In the genomic region with DNA sequence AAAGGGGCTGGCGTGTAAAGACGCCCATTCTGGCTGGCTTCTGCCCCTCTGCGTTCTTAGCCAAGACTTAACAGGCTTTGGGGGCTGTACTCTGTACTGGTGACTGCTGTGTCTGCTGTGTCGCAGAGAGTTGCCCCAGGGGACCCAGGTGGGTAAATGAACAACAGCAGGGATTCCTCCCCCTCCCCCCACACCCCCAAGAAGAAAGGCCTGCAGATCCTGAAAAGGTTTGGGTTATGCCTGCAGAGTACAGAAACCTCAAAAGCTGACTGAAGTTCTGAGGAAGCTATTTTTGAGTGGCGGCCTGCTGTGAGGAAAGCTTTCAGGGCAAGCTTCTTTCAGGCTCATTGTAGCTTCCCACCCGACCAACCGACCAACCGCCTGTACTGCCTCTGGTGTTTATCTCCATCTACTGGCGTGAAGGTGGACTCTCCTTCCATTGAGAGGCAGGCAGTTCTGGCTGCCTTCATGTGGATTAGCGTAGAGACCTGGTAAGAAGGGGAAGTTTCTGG, we compare ENCODE assay signal across 8 mouse cellular contexts.
DNase-seq lines count a peak whose midpoint lies in the region; ATAC-seq and TF ChIP-seq lines count a peak whose summit lies in the region.

No protein-coding gene starts in this region.

- H3K27me3 ChIP-seq in forebrain, embryonic 14.5 days (replicated peaks; ENCODE audit: control insufficient read depth, insufficient read depth, low read length): no peaks in the 10 kb centered on the region
- H3K27me3 ChIP-seq in midbrain, postnatal 0 days (ENCODE audit: insufficient read depth, low read length): no peaks in the 10 kb centered on the region

- no peak overlapping the region for H3K27ac ChIP-seq in forebrain, embryonic 14.5 days (ENCODE audit: low read depth, low read length)
- no peak overlapping the region for H3K27ac ChIP-seq in midbrain, postnatal 0 days (ENCODE audit: low read depth, low read length)

- H3K9me3 ChIP-seq in forebrain, embryonic 14.5 days (replicated peaks; ENCODE audit: control insufficient read depth, low read length): no peaks in the 10 kb centered on the region
- no peaks in the 10 kb centered on the region for H3K9me3 ChIP-seq in midbrain, postnatal 0 days (ENCODE audit: low read length)

- H3K4me2 ChIP-seq in forebrain, embryonic 14.5 days (ENCODE audit: low read length): no peak overlapping the region
- no peak overlapping the region for H3K4me2 ChIP-seq in midbrain, postnatal 0 days (ENCODE audit: low read depth, low read length, poor library complexity, severe bottlenecking)

- H3K9ac ChIP-seq in forebrain, embryonic 14.5 days (ENCODE audit: low read length): no peak overlapping the region
- no peak overlapping the region for H3K9ac ChIP-seq in midbrain, postnatal 0 days (replicated peaks; ENCODE audit: low read length, poor library complexity, severe bottlenecking)

- peak; percentile 81 for TF ChIP-seq CTCF in lung, adult 2 months (IDR thresholded peaks at IDR 0.05; ENCODE audit: insufficient read depth, low read length)
- TF ChIP-seq CTCF in midbrain, postnatal 0 days (IDR thresholded peaks at IDR 0.05): peak; percentile 82

- peak; percentile 76 for ATAC-seq in forebrain, embryonic 14.5 days
- peak; percentile 85 for ATAC-seq in midbrain, postnatal 0 days (ENCODE audit: low FRiP score)

- H3K4me3 ChIP-seq in lung, adult 2 months (replicated peaks; ENCODE audit: extremely low read depth, low read depth, low read length): no peak overlapping the region
- no peak overlapping the region for H3K4me3 ChIP-seq in forebrain, embryonic 14.5 days (ENCODE audit: low read depth, low read length)
- no peak overlapping the region for H3K4me3 ChIP-seq in midbrain, postnatal 0 days (ENCODE audit: low read depth, low read length)

- 34% methylated on average over 10 of the region's 10 CpGs for WGBS in lung, adult 2 months
- WGBS in forebrain, embryonic 14.5 days: 9% methylated on average over 10 of the region's 10 CpGs
- WGBS in midbrain, postnatal 0 days: 12% methylated on average over 10 of the region's 10 CpGs

- TF ChIP-seq POLR2A in lung, adult 2 months (IDR thresholded peaks at IDR 0.05; ENCODE audit: borderline replicate concordance, extremely low read depth, low read depth, low read length): no peak

- peaks cover 18% of the 10 kb centered on the region; the same call in 1 of the 2 replicates for H3K36me3 ChIP-seq in forebrain, embryonic 14.5 days (ENCODE audit: control insufficient read depth, insufficient read depth, low read length)
- peaks cover 16% of the 10 kb centered on the region for H3K36me3 ChIP-seq in midbrain, postnatal 0 days (ENCODE audit: insufficient read depth, low read length)

- H3K4me1 ChIP-seq in lung, adult 2 months (ENCODE audit: control insufficient read depth, insufficient read depth, low read length): no peaks in the 10 kb centered on the region; the same call in 1 of the 2 replicates
- H3K4me1 ChIP-seq in forebrain, embryonic 14.5 days (ENCODE audit: control insufficient read depth, insufficient read depth, low read length): peaks cover 4% of the 10 kb centered on the region
- H3K4me1 ChIP-seq in midbrain, postnatal 0 days (ENCODE audit: insufficient read depth, low read length): no peaks in the 10 kb centered on the region

- DNase-seq in lung, adult 2 months: no peak
- no peak for DNase-seq in lung, adult 18-20 months
- peak; percentile 15 for DNase-seq in cerebellum, adult 11 months
- peak; percentile 71 for DNase-seq in forebrain, embryonic 14.5 days (ENCODE audit: low spot score)
- DNase-seq in kidney, postnatal 14 days: peak; percentile 47
- DNase-seq in midbrain, postnatal 0 days (ENCODE audit: low spot score): peak; percentile 82
- DNase-seq in urinary bladder, postnatal 10 days (ENCODE audit: low spot score): no peak
- no peak for DNase-seq in ovary, postnatal 10 days (ENCODE audit: low spot score)

Comparison
In these comparisons a context has a peak if more than half of its experiments do, and no peak if none do; other contexts are left out.
1. DNase-seq: peak in cerebellum, adult 11 months (single experiment), forebrain, embryonic 14.5 days (single experiment), kidney, postnatal 14 days (single experiment) and midbrain, postnatal 0 days (single experiment); none in lung, adult 2 months (single experiment), lung, adult 18-20 months (0 of 2), urinary bladder, postnatal 10 days (single experiment) and ovary, postnatal 10 days (single experiment).